Mouse (Mus musculus) liver, embryonic 11.5 days (tissue): ENCODE data around the gene Dhrs13. TPM values are rescaled to one million over a fixed set of nuclear protein-coding genes. Genes with fewer than 3 reads are reported as not detected.

Experiments used
- ATAC-seq: fragments of 200-750 bp; cut with Nextera tagmentation; replicated peaks from 2 replicates; pipeline ENCODE4 v1.8.0; 2017; ENCODE audit warnings: moderate number of reproducible peaks, mild to moderate bottlenecking, moderate TSS enrichment, moderate library complexity; ENCODE audit not compliant: low FRiP score
- DNase-seq: peaks from one replicate; pipeline ENCODE4 v3.0.0-alpha.2; 2017; ENCODE audit warnings: low spot score
- H3K27ac ChIP-seq: fragments of 300-500 bp; sonication (generic); 2 replicates; pipeline ENCODE4 v1.5.1; 2014; ENCODE audit warnings: mild to moderate bottlenecking, low read depth, low read length, control low read depth
- H3K27me3 ChIP-seq: fragments of 300-500 bp; sonication (generic); replicated peaks from 2 replicates; pipeline ENCODE4 v1.6.1; 2014; ENCODE audit warnings: low read length, mixed read lengths; ENCODE audit not compliant: control insufficient read depth, insufficient read depth
- H3K36me3 ChIP-seq: fragments of 300-500 bp; sonication (generic); 2 replicates; pipeline ENCODE4 v1.6.1; 2014; ENCODE audit warnings: mild to moderate bottlenecking, low read length, moderate library complexity, mixed read lengths; ENCODE audit not compliant: control insufficient read depth, insufficient read depth
- H3K4me1 ChIP-seq: fragments of 300-500 bp; sonication (generic); replicated peaks from 2 replicates; pipeline ENCODE4 v1.6.1; 2014; ENCODE audit warnings: low read length, mixed read lengths; ENCODE audit not compliant: control insufficient read depth, insufficient read depth
- H3K4me2 ChIP-seq: fragments of 300-500 bp; sonication (generic); 2 replicates; pipeline ENCODE4 v1.6.1; 2014; ENCODE audit warnings: mild to moderate bottlenecking, control low read depth, moderate library complexity
- H3K4me3 ChIP-seq: fragments of 300-500 bp; sonication (generic); 2 replicates; pipeline ENCODE4 v1.5.1; 2014; ENCODE audit warnings: low read depth, low read length, control low read depth
- H3K9ac ChIP-seq: fragments of 300-500 bp; sonication (generic); 2 replicates; pipeline ENCODE4 v1.6.1; 2014; ENCODE audit warnings: low read depth, low read length, control low read depth
- H3K9me3 ChIP-seq: fragments of 300-500 bp; sonication (generic); 2 replicates; pipeline ENCODE4 v1.6.1; 2016; ENCODE audit warnings: low read length, inconsistent platforms, mixed read lengths; ENCODE audit not compliant: control insufficient read depth
- WGBS: fragments of 180-500 bp; shearing (Covaris S2); extraction: QIAGEN DNeasy Blood & Tissue Kit; methylation state at CpG from one replicate; pipeline ENCODE4 v1.1.7; 2014; 5-methylcytosine and 5-hydroxymethylcytosine counted together
- polyA plus RNA-seq: library from polyadenylated mRNA; unstranded; fragments of >200 nt; fragmentation: Nextera tagmentation; extraction: Ambion mirVana; gene quantifications from 2 replicates; pipeline ENCODE4 v1.2.1, GENCODE M21; 2014

Dhrs13 gene
- polyA plus RNA-seq, 1 experiment from 2014 or later, result 23.8 TPM

- Histone ChIP-seq H3K27me3 (no peaks in the 10 kb centered on the region), H3K9me3 (no peaks in the 10 kb centered on the region), H3K9ac (peak overlapping the region; percentile 81), H3K27ac (peak overlapping the region; percentile 99), H3K4me2 (peak overlapping the region; percentile 76), H3K4me3 (peak overlapping the region; percentile 60), H3K4me1 (peaks cover 24% of the 10 kb centered on the region), H3K36me3 (peaks cover 15% of the 10 kb centered on the region)
- DNase-seq, result peak; percentile 64
- ATAC-seq, result peak; percentile 42
- WGBS, result 14% methylated on average over 6 of the region's 6 CpGs
Observed at GRCm38 (mm10) chr11:78072425-78073130, 40.5 kb downstream of the Dhrs13 start.

GRCm38 (mm10) chr11:78073577-78074276 is 41.6 kb downstream of the Dhrs13 start:
- Histone ChIP-seq H3K9ac (peak overlapping the region; percentile 81), H3K27me3 (no peaks in the 10 kb centered on the region), H3K4me2 (peak overlapping the region; percentile 76), H3K9me3 (no peaks in the 10 kb centered on the region), H3K36me3 (peaks cover 17% of the 10 kb centered on the region), H3K4me1 (peaks cover 20% of the 10 kb centered on the region), H3K4me3 (peak overlapping the region; percentile 60), H3K27ac (peak overlapping the region; percentile 99)
- ATAC-seq (peak; percentile 57), DNase-seq (no peak)
- WGBS, result 63% methylated on average over 9 of the region's 9 CpGs

- ATAC-seq (peak; percentile 61), DNase-seq (no peak)
- peak overlapping the region; percentile 76 for H3K4me2 ChIP-seq
- no peaks in the 10 kb centered on the region for H3K27me3 ChIP-seq
- peak overlapping the region; percentile 81 for H3K9ac ChIP-seq
- H3K27ac ChIP-seq, result peak overlapping the region; percentile 99
- no peaks in the 10 kb centered on the region for H3K9me3 ChIP-seq
- H3K36me3 ChIP-seq, result peaks cover 17% of the 10 kb centered on the region
- peak overlapping the region; percentile 60 for H3K4me3 ChIP-seq
- peaks cover 22% of the 10 kb centered on the region for H3K4me1 ChIP-seq
- 71% methylated on average over 2 of the region's 2 CpGs for WGBS
Observed at GRCm38 (mm10) chr11:78074277-78074652, 42.2 kb downstream of the Dhrs13 start.

- H3K4me1 ChIP-seq, result peaks cover 24% of the 10 kb centered on the region
- H3K27me3 ChIP-seq, result no peaks in the 10 kb centered on the region
- H3K4me3 ChIP-seq, result peak overlapping the region; percentile 60
- WGBS, result 71% methylated on average over 4 of the region's 4 CpGs
- peak overlapping the region; percentile 81 for H3K9ac ChIP-seq
- peaks cover 17% of the 10 kb centered on the region for H3K36me3 ChIP-seq
- H3K4me2 ChIP-seq, result peak overlapping the region; percentile 76
- ATAC-seq (no peak), DNase-seq (no peak)
- H3K9me3 ChIP-seq, result no peaks in the 10 kb centered on the region
- peak overlapping the region; percentile 99 for H3K27ac ChIP-seq
Observed at GRCm38 (mm10) chr11:78074666-78075065, 42.6 kb downstream of the Dhrs13 start.

- 1% methylated on average over 42 of the region's 42 CpGs for WGBS
- Histone ChIP-seq H3K4me1 (peaks cover 12% of the 10 kb centered on the region), H3K27ac (peak within 1 kb of the TSS; percentile 56), H3K4me3 (peak within 1 kb of the TSS; percentile 76), H3K9me3 (no peaks in the 10 kb centered on the region), H3K36me3 (peaks cover 7% of the 10 kb centered on the region; the same call in 1 of the 2 replicates), H3K4me2 (peak within 1 kb of the TSS; percentile 79), H3K9ac (peak within 1 kb of the TSS; percentile 80), H3K27me3 (no peaks in the 10 kb centered on the region)
- ATAC-seq (peak; percentile 86), DNase-seq (peak; percentile 79)
Observed at GRCm38 (mm10) chr11:78079961-78080921, 48.2 kb downstream of the Dhrs13 start, which contains the start of gene Eral1. Gene Eral1, minus strand, starts transcription at chr11:78080383.

GRCm38 (mm10) chr11:78083595-78083994 is 51.5 kb downstream of the Dhrs13 start:
- no peak for DNase-seq
- WGBS, result 0% methylated on average over 1 of the region's 1 CpGs
- H3K9ac ChIP-seq, result no peak overlapping the region
- no peaks in the 10 kb centered on the region for H3K9me3 ChIP-seq
- no peak overlapping the region for H3K4me3 ChIP-seq
- H3K36me3 ChIP-seq, result no peaks in the 10 kb centered on the region
- H3K27me3 ChIP-seq, result no peaks in the 10 kb centered on the region
- no peak for ATAC-seq
- H3K4me2 ChIP-seq, result no peak overlapping the region; the same call in 1 of the 2 replicates
- H3K27ac ChIP-seq, result no peak overlapping the region
- H3K4me1 ChIP-seq, result peaks cover 12% of the 10 kb centered on the region

GRCm38 (mm10) chr11:78086925-78087479 is 54.9 kb downstream of the Dhrs13 start:
- no peak for DNase-seq
- Histone ChIP-seq H3K4me3 (no peak overlapping the region), H3K27ac (no peak overlapping the region), H3K36me3 (no peaks in the 10 kb centered on the region), H3K4me1 (no peaks in the 10 kb centered on the region; the same call in none of the 2 replicates), H3K27me3 (no peaks in the 10 kb centered on the region), H3K9me3 (no peaks in the 10 kb centered on the region), H3K9ac (no peak overlapping the region), H3K4me2 (no peak overlapping the region)
- 74% methylated on average over 4 of the region's 4 CpGs for WGBS
- ATAC-seq, result no peak
